Mouse (Mus musculus): Measurements from ENCODE around the gene Ssu72. TPM values are rescaled to one million over a fixed set of nuclear protein-coding genes. Genes with fewer than 3 reads are reported as not detected.
"Not testable (repeated sequence)": the region's sequence is repeated elsewhere in the genome, so short reads cannot be mapped to it uniquely, and the experiment has no call there.

Ssu72 gene
- polyA plus RNA-seq (2012; ENCODE audit: insufficient read depth, insufficient read length, missing spikeins), result 61.2 and 80.5 TPM in 2 replicates

GRCm38 (mm10) chr4:155704721-155705591, at the start of gene Ssu72:
Gene Ssu72 (plus strand): TSS chr4:155704800.
- H3K27ac ChIP-seq (replicated peaks; ENCODE audit: low read depth, low read length), result peak within 1 kb of the TSS; percentile 95
- H3K4me3 ChIP-seq (ENCODE audit: insufficient read depth, low read depth, low read length), result peak within 1 kb of the TSS; percentile 73
- peaks cover 8% of the 10 kb centered on the region; the same call in 1 of the 2 replicates for H3K4me1 ChIP-seq (ENCODE audit: control insufficient read depth, insufficient read depth, insufficient read length, low read length)

- H3K4me3 ChIP-seq (ENCODE audit: insufficient read depth, low read depth, low read length), result no peak overlapping the region
- no peak overlapping the region for H3K27ac ChIP-seq (replicated peaks; ENCODE audit: low read depth, low read length)
- peaks cover 9% of the 10 kb centered on the region for H3K4me1 ChIP-seq (ENCODE audit: control insufficient read depth, insufficient read depth, insufficient read length, low read length)
These were observed 48.3 kb upstream of the Ssu72 start for GRCm38 (mm10) chr4:155656214-155656751.

- Histone ChIP-seq H3K4me1 (ENCODE audit: control insufficient read depth, insufficient read depth, insufficient read length, low read length) (peaks cover 9% of the 10 kb centered on the region), H3K4me3 (ENCODE audit: insufficient read depth, low read depth, low read length) (no peak overlapping the region), H3K27ac (replicated peaks; ENCODE audit: low read depth, low read length) (no peak overlapping the region)
These were observed 45.6 kb upstream of the Ssu72 start for GRCm38 (mm10) chr4:155658961-155659360.

- Histone ChIP-seq H3K4me1 (ENCODE audit: control insufficient read depth, insufficient read depth, insufficient read length, low read length) (peaks cover 9% of the 10 kb centered on the region), H3K4me3 (ENCODE audit: insufficient read depth, low read depth, low read length) (no peak overlapping the region), H3K27ac (replicated peaks; ENCODE audit: low read depth, low read length) (no peak overlapping the region; the same call in 1 of the 2 replicates)
These were observed 44.0 kb upstream of the Ssu72 start for GRCm38 (mm10) chr4:155660641-155661040.

GRCm38 (mm10) chr4:155666903-155667302, 37.7 kb upstream of the Ssu72 start:
- Histone ChIP-seq H3K4me1 (ENCODE audit: control insufficient read depth, insufficient read depth, insufficient read length, low read length) (peaks cover 3% of the 10 kb centered on the region; the same call in 1 of the 2 replicates), H3K4me3 (ENCODE audit: insufficient read depth, low read depth, low read length) (no peak overlapping the region), H3K27ac (replicated peaks; ENCODE audit: low read depth, low read length) (no peak overlapping the region)

GRCm38 (mm10) chr4:155668689-155669597, 35.7 kb upstream of the Ssu72 start, which contains the start of gene Mib2:
Gene Mib2 (minus strand): TSS chr4:155669198.
- Histone ChIP-seq H3K4me3 (ENCODE audit: insufficient read depth, low read depth, low read length) (peak within 1 kb of the TSS; percentile 76), H3K4me1 (ENCODE audit: control insufficient read depth, insufficient read depth, insufficient read length, low read length) (peaks cover 3% of the 10 kb centered on the region; the same call in 1 of the 2 replicates), H3K27ac (replicated peaks; ENCODE audit: low read depth, low read length) (peak within 1 kb of the TSS; percentile 87)

GRCm38 (mm10) chr4:155669598-155670075, 35.0 kb upstream of the Ssu72 start:
- Histone ChIP-seq H3K4me1 (ENCODE audit: control insufficient read depth, insufficient read depth, insufficient read length, low read length) (peaks cover 3% of the 10 kb centered on the region; the same call in 1 of the 2 replicates), H3K27ac (replicated peaks; ENCODE audit: low read depth, low read length) (no peak overlapping the region), H3K4me3 (ENCODE audit: insufficient read depth, low read depth, low read length) (peak overlapping the region; percentile 76)

- H3K27ac ChIP-seq (replicated peaks; ENCODE audit: low read depth, low read length); H3K4me1 ChIP-seq (ENCODE audit: control insufficient read depth, insufficient read depth, insufficient read length, low read length); H3K4me3 ChIP-seq (ENCODE audit: insufficient read depth, low read depth, low read length): not testable (repeated sequence)
These were observed 34.4 kb upstream of the Ssu72 start for GRCm38 (mm10) chr4:155670236-155670635.

GRCm38 (mm10) chr4:155672082-155672481, 32.5 kb upstream of the Ssu72 start:
- H3K4me3 ChIP-seq (ENCODE audit: insufficient read depth, low read depth, low read length), result no peak overlapping the region
- peaks cover 3% of the 10 kb centered on the region; the same call in 1 of the 2 replicates for H3K4me1 ChIP-seq (ENCODE audit: control insufficient read depth, insufficient read depth, insufficient read length, low read length)
- H3K27ac ChIP-seq (replicated peaks; ENCODE audit: low read depth, low read length), result no peak overlapping the region

- no peak overlapping the region for H3K4me3 ChIP-seq (ENCODE audit: insufficient read depth, low read depth, low read length)
- H3K4me1 ChIP-seq (ENCODE audit: control insufficient read depth, insufficient read depth, insufficient read length, low read length), result no peaks in the 10 kb centered on the region
- no peak overlapping the region for H3K27ac ChIP-seq (replicated peaks; ENCODE audit: low read depth, low read length)
These were observed 28.6 kb upstream of the Ssu72 start for GRCm38 (mm10) chr4:155675991-155676390.

GRCm38 (mm10) chr4:155683670-155684277, 20.8 kb upstream of the Ssu72 start:
- H3K27ac ChIP-seq (replicated peaks; ENCODE audit: low read depth, low read length); H3K4me1 ChIP-seq (ENCODE audit: control insufficient read depth, insufficient read depth, insufficient read length, low read length); H3K4me3 ChIP-seq (ENCODE audit: insufficient read depth, low read depth, low read length): not testable (repeated sequence)

- H3K4me1 ChIP-seq (ENCODE audit: control insufficient read depth, insufficient read depth, insufficient read length, low read length); H3K4me3 ChIP-seq (ENCODE audit: insufficient read depth, low read depth, low read length); H3K27ac ChIP-seq (replicated peaks; ENCODE audit: low read depth, low read length): not testable (repeated sequence)
These were observed 16.8 kb upstream of the Ssu72 start for GRCm38 (mm10) chr4:155687764-155688163.

GRCm38 (mm10) chr4:155690571-155691375, 13.8 kb upstream of the Ssu72 start:
- Histone ChIP-seq H3K27ac (replicated peaks; ENCODE audit: low read depth, low read length) (no peak overlapping the region), H3K4me1 (ENCODE audit: control insufficient read depth, insufficient read depth, insufficient read length, low read length) (no peaks in the 10 kb centered on the region; the same call in 1 of the 2 replicates), H3K4me3 (ENCODE audit: insufficient read depth, low read depth, low read length) (no peak overlapping the region)

GRCm38 (mm10) chr4:155692421-155692820, 12.2 kb upstream of the Ssu72 start:
- Histone ChIP-seq H3K4me1 (ENCODE audit: control insufficient read depth, insufficient read depth, insufficient read length, low read length) (no peaks in the 10 kb centered on the region; the same call in 1 of the 2 replicates), H3K4me3 (ENCODE audit: insufficient read depth, low read depth, low read length) (no peak overlapping the region)

More at GRCm38 (mm10) chr4:155692421-155692820, 12.2 kb upstream of the Ssu72 start:
- H3K27ac ChIP-seq (replicated peaks; ENCODE audit: low read depth, low read length), result no peak overlapping the region
